Mouse (Mus musculus) lung, postnatal 0 days (tissue): ENCODE measurements around the gene Jam3.

ENCODE experiments used
- CTCF ChIP-seq: IDR thresholded peaks from 2 replicates; pipeline ENCODE4 v1.5.1; 2016; ENCODE audit warnings: antibody characterized with exemption, mild to moderate bottlenecking
- EP300 ChIP-seq: IDR thresholded peaks from 2 replicates; pipeline ENCODE4 v1.6.1; 2016; ENCODE audit warnings: antibody characterized with exemption, mild to moderate bottlenecking, control low read depth

- TF ChIP-seq CTCF (peak; percentile 17; the same call in 1 of the 2 replicates), EP300 (no peak)
Measured at GRCm38 (mm10) chr9:27154763-27155530, at the start of gene Jam3.
